Mouse (Mus musculus) lung, adult 18-20 months (tissue): ENCODE measurements around the gene Rrn3.
A peak's percentile ranks its signal among the peaks of the same experiment; 100 is the strongest.
"Not testable (repeated sequence)": the region's sequence is repeated elsewhere in the genome, so short reads cannot be mapped to it uniquely, and the experiment has no call there.

Experiments
- DNase-seq, 2 experiments: peaks; one replicate each; pipeline ENCODE4 v3.0.0; 2022; ENCODE audit warnings: mixed read lengths in 2 of 2

The Rrn3 gene

GRCm38 (mm10) chr16:13793441-13793840 lies 12.9 kb downstream of the Rrn3 start:
- DNase-seq: not testable (repeated sequence)

GRCm38 (mm10) chr16:13796746-13797175 lies 16.3 kb downstream of the Rrn3 start:
- DNase-seq: no peak

GRCm38 (mm10) chr16:13801231-13801630 lies 20.7 kb downstream of the Rrn3 start:
- DNase-seq: no peak

- no peak for DNase-seq
Observed at GRCm38 (mm10) chr16:13804666-13805065, 24.2 kb downstream of the Rrn3 start.

GRCm38 (mm10) chr16:13807616-13808015 lies 27.1 kb downstream of the Rrn3 start:
- DNase-seq: peak; percentile 48 to 57

GRCm38 (mm10) chr16:13808410-13808809 lies 27.9 kb downstream of the Rrn3 start:
- DNase-seq: no peak

GRCm38 (mm10) chr16:13812152-13812551 lies 31.6 kb downstream of the Rrn3 start:
- no peak for DNase-seq

- no peak for DNase-seq
Observed at GRCm38 (mm10) chr16:13813200-13813599, 32.7 kb downstream of the Rrn3 start.

- peak; percentile 96 to 97 for DNase-seq
Observed at GRCm38 (mm10) chr16:13818560-13819393, 38.3 kb downstream of the Rrn3 start, which contains the start of gene Ntan1. TSS of gene Ntan1 (plus strand) at chr16:13818845.

GRCm38 (mm10) chr16:13819394-13819743 lies 38.9 kb downstream of the Rrn3 start:
- DNase-seq: no peak

GRCm38 (mm10) chr16:13819806-13820500 lies 39.4 kb downstream of the Rrn3 start:
- no peak for DNase-seq

GRCm38 (mm10) chr16:13820771-13821170 lies 40.3 kb downstream of the Rrn3 start:
- no peak for DNase-seq

GRCm38 (mm10) chr16:13825781-13826490 lies 45.4 kb downstream of the Rrn3 start:
- no peak for DNase-seq

GRCm38 (mm10) chr16:13826511-13826910 lies 46.0 kb downstream of the Rrn3 start:
- DNase-seq: no peak

GRCm38 (mm10) chr16:13830444-13830843 lies 49.9 kb downstream of the Rrn3 start:
- DNase-seq: no peak

GRCm38 (mm10) chr16:13831606-13832005 lies 51.1 kb downstream of the Rrn3 start:
- DNase-seq: no peak

- no peak for DNase-seq
Observed at GRCm38 (mm10) chr16:13834382-13834781, 53.9 kb downstream of the Rrn3 start.

GRCm38 (mm10) chr16:13840056-13840455 lies 59.5 kb downstream of the Rrn3 start:
- DNase-seq: no peak

GRCm38 (mm10) chr16:13840956-13841355 lies 60.4 kb downstream of the Rrn3 start:
- no peak for DNase-seq

- DNase-seq: no peak
Observed at GRCm38 (mm10) chr16:13845031-13845430, 64.5 kb downstream of the Rrn3 start.

- DNase-seq: no peak
Observed at GRCm38 (mm10) chr16:13846675-13847074, 66.2 kb downstream of the Rrn3 start.

- no peak for DNase-seq
Observed at GRCm38 (mm10) chr16:13848310-13848709, 67.8 kb downstream of the Rrn3 start.

GRCm38 (mm10) chr16:13851446-13851845 lies 70.9 kb downstream of the Rrn3 start:
- DNase-seq: no peak
